Mouse (Mus musculus) ES-Bruce4 (cell line): ENCODE data around the gene Mtx2. TPM values are rescaled to one million over a fixed set of nuclear protein-coding genes. Genes with fewer than 3 reads are reported as not detected.

Experiments
- H3K27ac ChIP-seq: 2 replicates; pipeline ENCODE4 v1.5.1; 2012; ENCODE audit warnings: low read length, inconsistent platforms; ENCODE audit not compliant: insufficient read depth
- H3K27me3 ChIP-seq: 2 replicates; pipeline ENCODE4 v1.6.1; 2012; ENCODE audit warnings: mild to moderate bottlenecking, low read length, inconsistent platforms; ENCODE audit not compliant: control insufficient read depth, poor library complexity, insufficient read depth, severe bottlenecking
- H3K36me3 ChIP-seq: 2 replicates; pipeline ENCODE4 v1.6.1; 2012; ENCODE audit warnings: inconsistent platforms, mild to moderate bottlenecking, low read length, moderate library complexity; ENCODE audit not compliant: control insufficient read depth, poor library complexity, insufficient read depth, severe bottlenecking
- H3K4me1 ChIP-seq: one replicate; pipeline ENCODE4 v1.8.1; 2011; ENCODE audit warnings: low read length; ENCODE audit not compliant: control insufficient read depth, insufficient read depth
- H3K4me3 ChIP-seq: 2 replicates; pipeline ENCODE4 v1.5.1; 2011; ENCODE audit warnings: low read depth, mild to moderate bottlenecking, low read length
- H3K9ac ChIP-seq: 2 replicates; pipeline ENCODE4 v1.6.1; 2012; ENCODE audit warnings: low read depth, mild to moderate bottlenecking, inconsistent platforms; ENCODE audit not compliant: poor library complexity, severe bottlenecking
- H3K9me3 ChIP-seq: replicated peaks from 2 replicates; pipeline ENCODE4 v1.6.1; 2012; ENCODE audit warnings: mild to moderate bottlenecking, low read length, inconsistent platforms; ENCODE audit not compliant: control insufficient read depth, poor library complexity, insufficient read depth, severe bottlenecking
- CTCF ChIP-seq: IDR thresholded peaks from one replicate; pipeline ENCODE4 v1.8.1; 2011; ENCODE audit warnings: low read depth, low read length
- EP300 ChIP-seq: IDR thresholded peaks from 2 replicates; pipeline ENCODE4 v1.6.1; 2011; ENCODE audit warnings: low read depth, low read length; ENCODE audit not compliant: insufficient read depth
- POLR2A ChIP-seq: IDR thresholded peaks from one replicate; pipeline ENCODE4 v1.8.1; 2011; ENCODE audit warnings: low read length; ENCODE audit not compliant: insufficient read depth
- polyA plus RNA-seq: library from polyadenylated mRNA; stranded (reverse); fragments of >200 nt; gene quantifications from 2 replicates; pipeline ENCODE4 v1.2.4, GENCODE M21; 2011; ENCODE audit warnings: low read depth; ENCODE audit not compliant: missing spikeins, insufficient read depth, insufficient read length

Gene Mtx2
- polyA plus RNA-seq, 1 experiment = 58.0 TPM

DNA sequence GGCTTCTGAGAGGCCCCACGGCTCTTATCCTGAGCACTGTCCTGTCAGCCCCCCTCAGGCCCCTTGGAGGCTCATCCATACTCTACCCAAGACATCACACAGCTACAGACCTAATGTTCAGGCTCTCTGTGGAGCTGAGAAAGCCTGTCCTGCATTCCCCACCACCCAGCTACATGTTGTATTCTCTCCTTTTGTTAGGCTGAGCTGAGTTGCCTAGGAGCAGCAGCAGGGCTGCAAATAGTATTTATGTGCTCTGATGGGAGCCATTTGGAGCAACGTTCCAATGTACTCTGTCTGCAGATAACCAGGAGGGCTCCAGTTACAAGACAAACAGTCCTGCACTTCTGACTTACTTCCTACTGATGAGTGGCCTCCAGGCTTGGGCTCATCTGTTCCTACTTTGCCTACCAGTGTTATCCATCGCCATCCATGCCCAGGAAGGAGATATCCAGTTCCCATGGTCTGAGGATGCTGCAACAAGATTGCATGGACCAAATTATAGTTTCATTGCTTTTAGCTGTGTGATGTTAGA lies 76.2 kb downstream of the Mtx2 start:
- no peaks in the 10 kb centered on the region for H3K4me1 ChIP-seq
- no peaks in the 10 kb centered on the region for H3K27me3 ChIP-seq
- no peak overlapping the region for H3K27ac ChIP-seq
- no peak overlapping the region for H3K4me3 ChIP-seq
- 0 out of 2 replicates have a peak, but pooled peaks cover 6% of the 10 kb centered on the region for H3K9me3 ChIP-seq
- no peak for TF ChIP-seq POLR2A
- no peak for TF ChIP-seq CTCF
- TF ChIP-seq EP300 = no peak
- H3K36me3 ChIP-seq = no peaks in the 10 kb centered on the region
- H3K9ac ChIP-seq = no peak overlapping the region

DNA sequence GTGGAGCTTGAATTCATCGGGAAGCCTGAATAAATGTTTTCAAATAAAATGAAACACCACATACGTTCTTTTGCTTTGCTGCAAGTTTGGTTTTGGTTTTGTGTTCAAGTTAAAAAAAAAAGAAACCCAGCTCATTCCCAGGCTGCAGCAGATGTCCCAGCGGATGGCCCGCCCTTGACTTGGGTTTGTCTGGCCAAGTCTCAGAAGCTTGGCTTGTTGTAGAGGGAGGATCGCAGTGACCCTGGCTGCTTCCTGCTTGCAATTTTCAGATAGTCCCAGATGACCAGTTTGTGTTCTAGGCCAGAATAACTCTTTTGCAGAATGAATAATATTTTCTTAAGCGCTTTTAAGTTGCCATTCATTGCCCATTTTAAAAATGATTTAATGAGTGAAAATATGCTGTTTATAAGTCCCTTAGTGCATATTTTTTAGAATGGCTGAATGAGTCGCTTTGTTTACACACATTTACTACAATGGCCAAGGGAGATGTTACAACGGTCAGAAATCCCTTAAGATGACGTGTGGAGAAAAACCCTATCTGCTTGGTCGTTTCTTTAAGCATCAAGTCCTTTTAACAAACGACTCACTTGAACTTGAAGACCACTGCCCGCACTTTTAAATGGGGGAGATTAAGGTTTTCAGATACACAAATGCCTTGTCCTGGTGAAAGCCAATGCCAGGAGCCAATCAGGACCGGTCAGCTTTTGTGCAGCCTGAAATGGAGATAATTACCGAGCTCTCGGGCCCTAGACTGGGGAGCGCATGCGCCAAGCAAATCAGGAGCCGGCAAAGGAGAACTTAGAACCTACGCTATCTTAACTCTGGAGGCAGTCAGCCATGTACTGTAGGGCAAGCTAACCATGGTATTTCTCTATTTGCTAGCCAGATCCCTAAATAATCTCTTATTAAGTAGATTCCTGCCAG lies 82.0 kb downstream of the Mtx2 start:
- Histone ChIP-seq H3K27ac (no peak overlapping the region), H3K36me3 (no peaks in the 10 kb centered on the region), H3K9me3 (no peaks in the 10 kb centered on the region), H3K4me3 (no peak overlapping the region), H3K9ac (no peak overlapping the region), H3K27me3 (no peaks in the 10 kb centered on the region), H3K4me1 (no peaks in the 10 kb centered on the region)
- TF ChIP-seq CTCF (no peak), EP300 (no peak), POLR2A (no peak)

DNA sequence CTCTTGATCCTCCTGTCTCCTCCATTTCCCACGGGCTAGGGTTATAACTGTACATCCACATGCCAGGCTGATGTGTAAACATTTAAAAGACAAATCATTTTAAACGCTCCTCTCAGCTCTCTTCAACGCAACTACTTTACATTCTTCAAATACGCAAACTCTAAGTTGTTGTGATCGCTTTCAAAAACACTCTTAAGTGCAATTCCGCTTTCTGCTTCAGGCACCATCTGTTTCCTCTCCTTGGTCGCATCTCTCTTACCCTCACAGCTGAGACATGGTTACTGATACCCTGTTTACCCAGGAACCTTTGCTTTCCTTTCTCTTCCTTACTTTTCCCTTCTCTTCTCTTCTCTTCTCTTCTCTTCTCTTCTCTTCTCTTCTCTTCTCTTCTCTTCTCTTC lies 86.4 kb downstream of the Mtx2 start:
- Histone ChIP-seq H3K9me3 (no peaks in the 10 kb centered on the region), H3K36me3 (no peaks in the 10 kb centered on the region), H3K4me3 (no peak overlapping the region), H3K27ac (no peak overlapping the region), H3K4me1 (no peaks in the 10 kb centered on the region), H3K9ac (no peak overlapping the region), H3K27me3 (no peaks in the 10 kb centered on the region)
- no peak for TF ChIP-seq POLR2A
- TF ChIP-seq EP300 = no peak
- no peak for TF ChIP-seq CTCF

DNA sequence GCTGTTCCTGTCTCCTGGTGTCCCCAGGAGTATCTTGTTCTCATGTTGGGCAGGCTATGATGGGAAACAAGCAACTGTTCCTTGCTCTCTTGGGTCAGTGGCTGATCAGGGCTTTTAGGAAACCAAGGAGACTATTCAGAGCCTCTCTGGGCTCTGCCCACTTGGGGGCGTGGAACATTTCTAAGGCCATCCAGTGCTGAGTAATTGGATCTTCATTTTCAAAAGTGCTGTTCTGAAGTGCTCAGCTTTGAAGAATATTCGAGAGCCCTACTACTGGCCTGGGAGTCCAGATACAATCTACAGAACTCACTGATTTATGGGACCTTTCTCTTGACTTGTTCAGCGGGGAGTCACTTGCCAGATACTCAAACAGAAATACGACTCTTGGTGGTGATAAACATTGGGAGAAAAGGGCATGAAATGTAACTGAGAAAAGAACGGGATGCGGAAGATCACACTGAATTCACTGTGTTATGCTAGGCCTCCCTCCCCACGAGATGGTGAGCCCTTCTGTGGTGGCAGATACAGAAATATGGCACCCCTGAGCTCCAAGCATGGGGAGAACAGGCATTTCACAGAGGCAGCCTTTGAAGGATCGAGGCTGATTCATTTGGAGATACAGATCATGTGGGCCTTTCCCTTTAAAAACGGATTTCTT lies 92.4 kb downstream of the Mtx2 start:
- no peak for TF ChIP-seq POLR2A
- TF ChIP-seq CTCF = no peak
- TF ChIP-seq EP300 = no peak
- Histone ChIP-seq H3K9ac (no peak overlapping the region), H3K9me3 (no peaks in the 10 kb centered on the region), H3K4me3 (no peak overlapping the region), H3K27me3 (no peaks in the 10 kb centered on the region; the same call in 1 of the 2 replicates), H3K36me3 (no peaks in the 10 kb centered on the region), H3K4me1 (no peaks in the 10 kb centered on the region), H3K27ac (no peak overlapping the region)

DNA sequence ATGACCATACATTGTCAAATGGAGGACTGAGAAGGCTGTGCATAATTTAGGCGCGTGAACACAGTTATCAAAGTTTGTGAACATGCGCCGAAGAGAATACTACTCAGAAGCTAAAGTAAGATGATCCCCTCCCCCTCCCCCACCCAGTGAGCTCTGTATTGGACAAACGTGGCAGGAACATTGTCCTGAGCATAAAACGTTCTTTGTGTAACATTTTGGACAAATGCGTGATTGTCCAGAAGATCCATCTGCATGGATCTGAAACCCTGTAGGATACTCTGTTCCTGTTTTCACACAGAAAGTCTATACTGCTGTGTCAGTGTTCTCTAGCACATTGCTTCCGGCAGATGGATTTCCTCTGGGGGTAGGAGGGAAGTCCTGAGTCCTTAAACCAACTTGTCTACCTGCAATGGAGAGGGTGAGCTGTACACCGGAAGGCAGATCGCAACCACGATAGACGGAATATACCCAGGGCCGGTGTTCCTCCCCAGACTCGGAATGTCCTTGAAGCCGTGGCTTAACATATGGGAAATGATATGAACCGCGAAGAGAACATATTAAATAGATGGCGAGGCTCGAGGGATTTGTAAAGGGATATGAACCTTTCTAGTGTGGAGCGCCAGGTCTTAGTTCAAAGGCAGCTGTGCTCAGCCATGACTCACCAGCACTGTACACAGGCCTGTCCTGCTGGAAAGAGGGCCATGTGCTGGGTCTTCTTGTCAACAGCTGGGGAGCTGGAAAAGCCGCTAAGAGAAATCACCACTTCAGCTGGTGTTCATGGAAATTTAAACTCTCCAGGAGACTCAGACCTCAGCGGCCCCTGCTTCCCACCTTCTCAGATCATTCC lies 100.6 kb downstream of the Mtx2 start:
- Histone ChIP-seq H3K27me3 (no peaks in the 10 kb centered on the region; the same call in 1 of the 2 replicates), H3K4me1 (no peaks in the 10 kb centered on the region)

More for the DNA sequence above, 100.6 kb downstream of the Mtx2 start:
- no peak for TF ChIP-seq POLR2A
- no peak for TF ChIP-seq CTCF
- no peak for TF ChIP-seq EP300
- Histone ChIP-seq H3K27ac (no peak overlapping the region), H3K4me3 (no peak overlapping the region), H3K9ac (no peak overlapping the region), H3K9me3 (no peaks in the 10 kb centered on the region), H3K36me3 (no peaks in the 10 kb centered on the region)

Other genes starting within 250 kb of the Mtx2 start
- 38.9 and 41.4 TPM in 2 replicates for gene Lnpk, start 246.4 kb upstream of the Mtx2 start, polyA plus RNA-seq
- not detected in 2 replicates for gene Evx2, start 166.2 kb upstream of the Mtx2 start, polyA plus RNA-seq
- not detected in 2 replicates for gene Hoxd13, start 157.5 kb upstream of the Mtx2 start, polyA plus RNA-seq
- gene Hoxd12, start 150.8 kb upstream of the Mtx2 start, polyA plus RNA-seq = not detected in 2 replicates
- not detected in 2 replicates for gene Hoxd11, start 146.2 kb upstream of the Mtx2 start, polyA plus RNA-seq
- gene Hoxd10, start 133.9 kb upstream of the Mtx2 start, polyA plus RNA-seq = not detected in 2 replicates
- 0.52 and 0.75 TPM in 2 replicates for gene Hoxd9, start 128.1 kb upstream of the Mtx2 start, polyA plus RNA-seq
- gene Hoxd8, start 121.2 kb upstream of the Mtx2 start, polyA plus RNA-seq = 0.76 and 2.1 TPM in 2 replicates
- not detected in 2 replicates for gene Hoxd3, start 113.9 kb upstream of the Mtx2 start, polyA plus RNA-seq
- 0.40 TPM in 1 of 2 replicates, not detected in the other for gene Hoxd4, start 113.9 kb upstream of the Mtx2 start, polyA plus RNA-seq
- not detected in 2 replicates for gene Gm28230, start 99.1 kb upstream of the Mtx2 start, polyA plus RNA-seq
- gene Hoxd1, start 62.8 kb upstream of the Mtx2 start, polyA plus RNA-seq = not detected in 2 replicates